Mouse (Mus musculus): ENCODE measurements around the gene Gm7247. TPM values are rescaled to one million over a fixed set of nuclear protein-coding genes. Genes with fewer than 3 reads are reported as not detected.
"Not testable (repeated sequence)": the region's sequence is repeated elsewhere in the genome, so short reads cannot be mapped to it uniquely, and the experiment has no call there.

Gm7247 gene
- polyA plus RNA-seq, 1 experiment from 2014 or later = not detected

- Histone ChIP-seq H3K27ac (ENCODE audit: low read depth, low read length) (no peak overlapping the region), H3K4me1 (ENCODE audit: control insufficient read depth, insufficient read depth, low read length) (no peaks in the 10 kb centered on the region), H3K4me3 (ENCODE audit: low read length) (no peak overlapping the region), H3K4me2 (replicated peaks; ENCODE audit: low read depth, low read length) (peak overlapping the region; percentile 19; the same call in 1 of the 2 replicates), H3K27me3 (ENCODE audit: control insufficient read depth, insufficient read depth, low read length) (no peaks in the 10 kb centered on the region), H3K9me3 (ENCODE audit: control insufficient read depth, low read length) (no peaks in the 10 kb centered on the region), H3K36me3 (ENCODE audit: control insufficient read depth, insufficient read depth, low read length) (no peaks in the 10 kb centered on the region), H3K9ac (ENCODE audit: low read depth, low read length) (no peak overlapping the region)
- no peak for ATAC-seq (ENCODE audit: low FRiP score, low TSS enrichment)
- 38% methylated on average over 5 of the region's 5 CpGs for WGBS
Measured at GRCm38 (mm10) chr14:51482051-51482715, 120.6 kb downstream of the Gm7247 start.

- not testable (repeated sequence) for ATAC-seq (ENCODE audit: low FRiP score, low TSS enrichment); H3K27ac ChIP-seq (ENCODE audit: low read depth, low read length); H3K27me3 ChIP-seq (ENCODE audit: control insufficient read depth, insufficient read depth, low read length); H3K9ac ChIP-seq (ENCODE audit: low read depth, low read length); H3K9me3 ChIP-seq (ENCODE audit: control insufficient read depth, low read length); H3K36me3 ChIP-seq (ENCODE audit: control insufficient read depth, insufficient read depth, low read length); H3K4me3 ChIP-seq (ENCODE audit: low read length); H3K4me1 ChIP-seq (ENCODE audit: control insufficient read depth, insufficient read depth, low read length); H3K4me2 ChIP-seq (replicated peaks; ENCODE audit: low read depth, low read length)
- 87% methylated on average over 10 of the region's 10 CpGs for WGBS
Measured at GRCm38 (mm10) chr14:51482971-51483381, 121.4 kb downstream of the Gm7247 start.

GRCm38 (mm10) chr14:51483671-51484070 is 122.1 kb downstream of the Gm7247 start:
- ATAC-seq (ENCODE audit: low FRiP score, low TSS enrichment) = no peak
- Histone ChIP-seq H3K4me3 (ENCODE audit: low read length) (no peak overlapping the region), H3K4me2 (replicated peaks; ENCODE audit: low read depth, low read length) (no peak overlapping the region), H3K36me3 (ENCODE audit: control insufficient read depth, insufficient read depth, low read length) (no peaks in the 10 kb centered on the region), H3K27ac (ENCODE audit: low read depth, low read length) (no peak overlapping the region), H3K9ac (ENCODE audit: low read depth, low read length) (no peak overlapping the region), H3K27me3 (ENCODE audit: control insufficient read depth, insufficient read depth, low read length) (no peaks in the 10 kb centered on the region), H3K9me3 (ENCODE audit: control insufficient read depth, low read length) (no peaks in the 10 kb centered on the region), H3K4me1 (ENCODE audit: control insufficient read depth, insufficient read depth, low read length) (no peaks in the 10 kb centered on the region)
- 87% methylated on average over 1 of the region's 1 CpGs for WGBS

DNA sequence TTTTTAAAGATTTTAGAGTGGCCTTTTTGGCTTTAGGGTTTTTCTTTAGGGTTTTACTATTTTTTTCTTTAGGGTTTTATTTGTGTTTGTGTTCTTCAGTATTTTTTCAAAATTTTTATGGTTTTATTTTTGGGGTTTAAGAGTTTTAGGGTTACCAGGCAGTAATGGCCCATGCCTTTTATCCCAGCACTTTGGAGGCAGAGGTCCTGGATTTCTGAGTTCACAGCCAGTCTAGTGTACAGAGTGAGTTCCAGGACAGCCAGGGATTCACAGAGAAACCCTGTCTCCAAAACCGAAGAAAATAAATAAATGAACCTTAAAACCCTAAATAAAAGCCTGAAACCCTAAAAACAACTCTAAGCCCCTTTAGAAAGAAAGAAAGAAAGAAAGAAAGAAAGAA is 124.6 kb downstream of the Gm7247 start:
- Histone ChIP-seq H3K4me1 (ENCODE audit: control insufficient read depth, insufficient read depth, low read length) (no peaks in the 10 kb centered on the region), H3K9ac (ENCODE audit: low read depth, low read length) (no peak overlapping the region), H3K36me3 (ENCODE audit: control insufficient read depth, insufficient read depth, low read length) (no peaks in the 10 kb centered on the region), H3K4me2 (replicated peaks; ENCODE audit: low read depth, low read length) (no peak overlapping the region), H3K4me3 (ENCODE audit: low read length) (no peak overlapping the region), H3K27ac (ENCODE audit: low read depth, low read length) (no peak overlapping the region), H3K9me3 (ENCODE audit: control insufficient read depth, low read length) (no peaks in the 10 kb centered on the region), H3K27me3 (ENCODE audit: control insufficient read depth, insufficient read depth, low read length) (no peaks in the 10 kb centered on the region)
- ATAC-seq (ENCODE audit: low FRiP score, low TSS enrichment) = no peak
- 84% methylated on average over 1 of the region's 1 CpGs for WGBS

GRCm38 (mm10) chr14:51495781-51496180 is 134.2 kb downstream of the Gm7247 start:
- ATAC-seq (ENCODE audit: low FRiP score, low TSS enrichment) = no peak
- H3K36me3 ChIP-seq (ENCODE audit: control insufficient read depth, insufficient read depth, low read length) = no peaks in the 10 kb centered on the region
- no peak overlapping the region for H3K27ac ChIP-seq (ENCODE audit: low read depth, low read length)
- no peak overlapping the region for H3K9ac ChIP-seq (ENCODE audit: low read depth, low read length)
- H3K27me3 ChIP-seq (ENCODE audit: control insufficient read depth, insufficient read depth, low read length) = no peaks in the 10 kb centered on the region
- H3K4me1 ChIP-seq (ENCODE audit: control insufficient read depth, insufficient read depth, low read length) = no peaks in the 10 kb centered on the region
- no peak overlapping the region for H3K4me3 ChIP-seq (ENCODE audit: low read length)
- H3K4me2 ChIP-seq (replicated peaks; ENCODE audit: low read depth, low read length) = no peak overlapping the region
- WGBS = 85% methylated on average over 2 of the region's 2 CpGs
- no peaks in the 10 kb centered on the region for H3K9me3 ChIP-seq (ENCODE audit: control insufficient read depth, low read length)

- H3K36me3 ChIP-seq (ENCODE audit: control insufficient read depth, insufficient read depth, low read length) = no peaks in the 10 kb centered on the region
- ATAC-seq (ENCODE audit: low FRiP score, low TSS enrichment) = no peak
- no peak overlapping the region for H3K4me2 ChIP-seq (replicated peaks; ENCODE audit: low read depth, low read length)
- H3K4me3 ChIP-seq (ENCODE audit: low read length) = no peak overlapping the region
- 89% methylated on average over 1 of the region's 1 CpGs for WGBS
- no peaks in the 10 kb centered on the region for H3K9me3 ChIP-seq (ENCODE audit: control insufficient read depth, low read length)
- no peak overlapping the region for H3K9ac ChIP-seq (ENCODE audit: low read depth, low read length)
- H3K4me1 ChIP-seq (ENCODE audit: control insufficient read depth, insufficient read depth, low read length) = no peaks in the 10 kb centered on the region
- H3K27me3 ChIP-seq (ENCODE audit: control insufficient read depth, insufficient read depth, low read length) = no peaks in the 10 kb centered on the region
- no peak overlapping the region for H3K27ac ChIP-seq (ENCODE audit: low read depth, low read length)
Measured at GRCm38 (mm10) chr14:51496955-51497354, 135.4 kb downstream of the Gm7247 start.

- Histone ChIP-seq H3K27ac (ENCODE audit: low read depth, low read length) (no peak overlapping the region), H3K4me1 (ENCODE audit: control insufficient read depth, insufficient read depth, low read length) (no peaks in the 10 kb centered on the region), H3K9ac (ENCODE audit: low read depth, low read length) (no peak overlapping the region), H3K36me3 (ENCODE audit: control insufficient read depth, insufficient read depth, low read length) (no peaks in the 10 kb centered on the region), H3K9me3 (ENCODE audit: control insufficient read depth, low read length) (no peaks in the 10 kb centered on the region), H3K27me3 (ENCODE audit: control insufficient read depth, insufficient read depth, low read length) (no peaks in the 10 kb centered on the region), H3K4me3 (ENCODE audit: low read length) (no peak overlapping the region), H3K4me2 (replicated peaks; ENCODE audit: low read depth, low read length) (no peak overlapping the region)
- no peak for ATAC-seq (ENCODE audit: low FRiP score, low TSS enrichment)
- 92% methylated on average over 2 of the region's 2 CpGs for WGBS
Measured at GRCm38 (mm10) chr14:51497958-51498357, 136.4 kb downstream of the Gm7247 start.

DNA sequence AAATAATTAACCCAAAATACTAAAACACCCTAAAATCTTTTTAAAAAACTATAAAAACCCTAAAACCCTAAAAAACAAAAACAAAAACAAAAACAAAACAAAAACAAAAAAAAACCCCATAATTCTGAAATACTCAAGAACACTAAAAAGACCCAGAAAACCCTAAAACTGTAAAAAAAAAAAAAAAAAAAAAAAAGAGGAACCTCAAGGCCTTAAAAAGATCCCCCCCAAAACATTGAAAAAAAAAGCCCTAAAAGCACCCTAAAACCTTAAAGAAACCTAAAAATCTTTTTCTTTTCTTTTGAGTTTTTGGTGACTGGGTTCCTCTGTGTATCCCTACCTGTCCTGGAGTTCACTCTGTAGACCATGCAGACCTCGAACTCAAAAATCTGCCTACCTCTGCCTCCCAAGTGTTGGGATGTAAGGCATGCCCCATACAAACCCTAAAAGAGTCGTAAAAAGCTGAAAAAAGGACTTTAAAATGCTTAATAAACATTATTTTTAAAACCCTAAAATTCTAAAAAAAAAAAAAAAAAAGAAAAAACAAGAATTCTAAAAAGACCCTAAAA is 138.2 kb downstream of the Gm7247 start:
- ATAC-seq (ENCODE audit: low FRiP score, low TSS enrichment) = no peak
- WGBS = 80% methylated on average over 2 of the region's 2 CpGs
- H3K27me3 ChIP-seq (ENCODE audit: control insufficient read depth, insufficient read depth, low read length) = no peaks in the 10 kb centered on the region
- H3K4me3 ChIP-seq (ENCODE audit: low read length) = no peak overlapping the region
- H3K27ac ChIP-seq (ENCODE audit: low read depth, low read length) = no peak overlapping the region
- H3K4me1 ChIP-seq (ENCODE audit: control insufficient read depth, insufficient read depth, low read length) = no peaks in the 10 kb centered on the region
- H3K9me3 ChIP-seq (ENCODE audit: control insufficient read depth, low read length) = no peaks in the 10 kb centered on the region
- H3K9ac ChIP-seq (ENCODE audit: low read depth, low read length) = no peak overlapping the region
- H3K4me2 ChIP-seq (replicated peaks; ENCODE audit: low read depth, low read length) = no peak overlapping the region
- no peaks in the 10 kb centered on the region for H3K36me3 ChIP-seq (ENCODE audit: control insufficient read depth, insufficient read depth, low read length)

DNA sequence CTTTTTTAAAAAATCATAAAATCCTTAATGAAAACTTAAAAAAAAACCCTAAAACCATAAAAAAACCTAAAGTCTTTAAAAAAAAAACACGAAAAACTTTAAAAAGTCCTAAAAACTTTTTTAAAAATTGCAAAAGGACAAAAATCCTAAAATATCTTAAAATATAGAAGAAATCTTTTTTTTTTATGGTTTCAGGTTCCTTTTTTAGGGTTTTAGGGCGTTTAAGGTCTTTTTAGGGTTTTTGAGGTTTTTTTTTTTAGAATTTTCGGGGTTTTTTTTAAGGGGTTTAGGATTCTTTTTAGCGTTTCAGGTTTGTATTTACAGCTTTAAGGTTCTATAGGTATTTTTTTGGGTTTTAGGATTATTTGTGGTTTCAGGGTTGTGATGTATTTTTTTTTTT is 138.9 kb downstream of the Gm7247 start:
- ATAC-seq (ENCODE audit: low FRiP score, low TSS enrichment) = no peak
- H3K4me1 ChIP-seq (ENCODE audit: control insufficient read depth, insufficient read depth, low read length) = no peaks in the 10 kb centered on the region
- H3K4me2 ChIP-seq (replicated peaks; ENCODE audit: low read depth, low read length) = no peak overlapping the region
- H3K9me3 ChIP-seq (ENCODE audit: control insufficient read depth, low read length) = no peaks in the 10 kb centered on the region
- H3K27ac ChIP-seq (ENCODE audit: low read depth, low read length) = no peak overlapping the region
- H3K27me3 ChIP-seq (ENCODE audit: control insufficient read depth, insufficient read depth, low read length) = no peaks in the 10 kb centered on the region
- no peaks in the 10 kb centered on the region for H3K36me3 ChIP-seq (ENCODE audit: control insufficient read depth, insufficient read depth, low read length)
- 93% methylated on average over 4 of the region's 4 CpGs for WGBS
- no peak overlapping the region for H3K9ac ChIP-seq (ENCODE audit: low read depth, low read length)
- H3K4me3 ChIP-seq (ENCODE audit: low read length) = no peak overlapping the region
